Comparison of ENCODE assay signal across 8 mouse cellular contexts in the genomic region with DNA sequence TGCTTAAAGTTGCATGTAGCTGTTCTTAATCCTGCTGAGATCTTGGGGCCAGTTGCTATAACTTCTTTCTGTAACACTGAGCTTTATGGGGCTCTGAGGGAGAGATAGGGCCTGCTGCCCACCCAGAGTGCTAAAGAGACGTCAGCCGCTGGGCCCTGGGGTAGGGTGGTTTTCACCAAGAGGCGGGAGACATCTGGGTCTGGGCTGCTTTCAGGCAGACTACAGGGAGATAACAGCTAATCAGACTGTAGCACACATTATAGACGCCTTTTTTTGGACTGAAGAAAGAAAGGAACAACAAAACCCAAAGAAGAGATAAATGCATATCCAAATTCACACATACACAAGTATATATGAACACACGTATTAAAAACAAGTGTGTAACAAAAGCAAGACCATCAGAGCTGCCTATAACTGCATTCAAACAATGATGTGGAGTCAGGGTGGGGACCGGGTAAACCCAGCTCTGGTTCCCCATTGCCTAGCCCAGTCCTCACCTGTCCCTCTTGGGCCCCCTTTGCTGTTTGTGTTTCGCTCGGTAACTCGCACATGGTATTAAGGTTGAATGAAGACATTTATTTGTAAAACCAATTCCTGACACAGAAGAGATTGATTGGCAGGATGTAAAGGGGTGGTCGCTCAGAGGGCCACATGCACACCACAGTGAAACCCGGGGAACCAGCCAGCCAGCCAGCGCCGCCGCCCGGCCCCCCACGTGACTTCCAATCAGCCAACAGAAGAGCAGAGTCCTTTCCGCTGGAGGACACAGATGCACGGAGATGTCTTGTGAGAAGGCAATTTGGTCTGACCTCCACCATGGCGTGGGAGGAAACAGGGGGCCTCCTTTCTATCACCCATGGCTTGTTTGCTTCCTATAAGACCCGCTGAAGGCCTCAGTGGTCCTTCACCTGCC. TPM values are rescaled to one million over a fixed set of nuclear protein-coding genes. Genes with fewer than 3 reads are reported as not detected.
A peak's percentile ranks its signal among the peaks of the same experiment; 100 is the strongest.
DNase-seq lines count a peak whose midpoint lies in the region; ATAC-seq and TF ChIP-seq lines count a peak whose summit lies in the region.

No protein-coding gene starts in this region.

- peak; percentile 31 for ATAC-seq in Patski
- ATAC-seq in forebrain, embryonic 13.5 days, result peak; percentile 89
- peak; percentile 79 for ATAC-seq in kidney, postnatal 0 days (replicated peaks; ENCODE audit: low FRiP score, low read depth)

- 50% methylated on average over 20 of the region's 20 CpGs for WGBS in forebrain, embryonic 13.5 days
- 31% methylated on average over 20 of the region's 20 CpGs for WGBS in kidney, postnatal 0 days

- H3K27ac ChIP-seq in forebrain, embryonic 13.5 days, result peak overlapping the region; percentile 52
- H3K27ac ChIP-seq in kidney, postnatal 0 days, result peak overlapping the region; percentile 79
- H3K27ac ChIP-seq in gastrocnemius, adult 2 months, result no peak overlapping the region

- H3K9ac ChIP-seq in forebrain, embryonic 13.5 days, result peak overlapping the region; percentile 45; the same call in 1 of the 2 replicates
- H3K9ac ChIP-seq in kidney, postnatal 0 days (ENCODE audit: low read depth, low read length), result no peak overlapping the region

- CTCF ChIA-PET in Patski (lab: Charles Lee), result interaction anchor here (0.6 to 3.0 kb wide), 10 partner anchors 11 to 189 kb away, joined by 3 to 13 read pairs (median 3); no protein-coding TSS in a partner anchor

- peaks cover 16% of the 10 kb centered on the region for H3K4me1 ChIP-seq in forebrain, embryonic 13.5 days
- peaks cover 28% of the 10 kb centered on the region for H3K4me1 ChIP-seq in kidney, postnatal 0 days (replicated peaks; ENCODE audit: insufficient read depth, low read length)

- in situ Hi-C loops in Patski (cut with MboI; ENCODE audit: low pct_unique_long_range_greater_than_20kb), result loop anchor here (10.0 kb wide), 1 partner anchor 172 kb away; no protein-coding TSS in a partner anchor

- intact Hi-C loops in gastrocnemius, adult 2 months (cut with DNase I), result no loop called here

- peak overlapping the region; percentile 57 for H3K4me2 ChIP-seq in forebrain, embryonic 13.5 days
- H3K4me2 ChIP-seq in kidney, postnatal 0 days (ENCODE audit: low read length), result peak overlapping the region; percentile 39

- H3K36me3 ChIP-seq in forebrain, embryonic 13.5 days (ENCODE audit: poor library complexity, severe bottlenecking), result no peaks in the 10 kb centered on the region
- no peaks in the 10 kb centered on the region for H3K36me3 ChIP-seq in kidney, postnatal 0 days (ENCODE audit: insufficient read depth, low read length)

- H3K4me3 ChIP-seq in forebrain, embryonic 13.5 days, result peak overlapping the region; percentile 22
- H3K4me3 ChIP-seq in kidney, postnatal 0 days (replicated peaks; ENCODE audit: low read depth, low read length), result no peak overlapping the region
- no peak overlapping the region for H3K4me3 ChIP-seq in gastrocnemius, adult 2 months

- no peak for TF ChIP-seq CTCF in Patski (IDR thresholded peaks at IDR 0.05)
- TF ChIP-seq CTCF in kidney, postnatal 0 days (IDR thresholded peaks at IDR 0.05; ENCODE audit: low read depth), result no peak
- no peak for TF ChIP-seq CTCF in gastrocnemius, adult 2 months (IDR thresholded peaks at IDR 0.05)

- POLR2A ChIA-PET in Patski (lab: Charles Lee), result interaction anchor here (0.8 to 5.7 kb wide), 14 partner anchors 9 to 399 kb away, joined by 3 to 87 read pairs (median 4); a partner anchor contains a TSS

- H3K27me3 ChIP-seq in Patski, result no peaks in the 10 kb centered on the region
- H3K27me3 ChIP-seq in forebrain, embryonic 13.5 days, result no peaks in the 10 kb centered on the region
- no peaks in the 10 kb centered on the region for H3K27me3 ChIP-seq in kidney, postnatal 0 days (ENCODE audit: insufficient read depth, low read length)

- no peaks in the 10 kb centered on the region for H3K9me3 ChIP-seq in forebrain, embryonic 13.5 days (replicated peaks)
- H3K9me3 ChIP-seq in kidney, postnatal 0 days (replicated peaks; ENCODE audit: low read length), result no peaks in the 10 kb centered on the region

- peak; percentile 83 to 84 for DNase-seq in cerebellum, postnatal 10 days
- DNase-seq in cerebellum, adult 11 months, result no peak
- no peak for DNase-seq in Patski (ENCODE audit: low read depth, low spot score)
- peak; percentile 69 for DNase-seq in kidney, postnatal 0 days (ENCODE audit: low spot score)
- DNase-seq in mesoderm, embryonic 11.5 days (ENCODE audit: low read depth, low spot score), result peak; percentile 59
- peak; percentile 74 for DNase-seq in testis, postnatal 10 days (ENCODE audit: low spot score)
- DNase-seq in gastrocnemius, adult 2 months, result no peak

RNA-seq across cellular contexts. Expression of a gene that starts 24.2 kb away (rescaled TPM):
- polyA plus RNA-seq in Patski (2021), result 21.4 TPM
- 75.8 and 76.8 TPM in 2 replicates for polyA plus RNA-seq in forebrain, embryonic 13.5 days (2015; fragmentation: Nextera tagmentation; extraction: Ambion mirVana)
- 13.1 and 13.7 TPM in 2 replicates for polyA plus RNA-seq in kidney, postnatal 0 days (2015; fragmentation: Nextera tagmentation; extraction: Ambion mirVana)
- under 1 TPM in 1 of 2 experiments, not detected in 1; 0.64 TPM for total RNA-seq in gastrocnemius, adult 2 months (2021)

Comparison
In these comparisons a context has a peak if more than half of its experiments do, and no peak if none do; other contexts are left out.
1. DNase-seq: peak in cerebellum, postnatal 10 days (2 of 2), kidney, postnatal 0 days (single experiment), mesoderm, embryonic 11.5 days (single experiment) and testis, postnatal 10 days (single experiment); none in cerebellum, adult 11 months (single experiment), Patski (single experiment) and gastrocnemius, adult 2 months (single experiment).
2. ATAC-seq: peak in every context shown above with its lines; median percentile 89 in forebrain, embryonic 13.5 days; 79 in kidney, postnatal 0 days; 31 in Patski.